Mouse (Mus musculus) forebrain, postnatal 0 days (tissue): Measurements from ENCODE around the gene Nckap1. TPM values are rescaled to one million over a fixed set of nuclear protein-coding genes. Genes with fewer than 3 reads are reported as not detected.

Experiments
- ATAC-seq: fragments of 200-750 bp; cut with Nextera tagmentation; 2 replicates; pipeline ENCODE4 v1.8.0; 2017; ENCODE audit warnings: mild to moderate bottlenecking, moderate library complexity
- DNase-seq: peaks from one replicate; pipeline ENCODE4 v3.0.0-alpha.2; 2015
- H3K27ac ChIP-seq: fragments of 300-500 bp; sonication (generic); 2 replicates; pipeline ENCODE4 v1.5.1; 2014; ENCODE audit warnings: low read depth, mild to moderate bottlenecking, antibody characterized with exemption, low read length, moderate library complexity, mixed read lengths
- H3K27me3 ChIP-seq: fragments of 300-500 bp; sonication (generic); 2 replicates; pipeline ENCODE4 v1.6.1; 2014; ENCODE audit warnings: mild to moderate bottlenecking, low read length, mixed read lengths; ENCODE audit not compliant: insufficient read depth
- H3K36me3 ChIP-seq: fragments of 300-500 bp; sonication (generic); 2 replicates; pipeline ENCODE4 v1.6.1; 2014; ENCODE audit warnings: mild to moderate bottlenecking, moderate library complexity; ENCODE audit not compliant: insufficient read depth
- H3K4me1 ChIP-seq: fragments of 300-500 bp; sonication (generic); 2 replicates; pipeline ENCODE4 v1.6.1; 2014; ENCODE audit warnings: antibody characterized with exemption; ENCODE audit not compliant: insufficient read depth
- H3K4me2 ChIP-seq: fragments of 300-500 bp; sonication (generic); 2 replicates; pipeline ENCODE4 v1.6.1; 2014; ENCODE audit warnings: low read depth, mild to moderate bottlenecking, moderate library complexity
- H3K4me3 ChIP-seq: fragments of 300-500 bp; sonication (generic); 2 replicates; pipeline ENCODE4 v1.5.1; 2014; ENCODE audit warnings: low read depth, low read length, mixed read lengths
- H3K9ac ChIP-seq: fragments of 300-500 bp; sonication (generic); 2 replicates; pipeline ENCODE4 v1.6.1; 2014; ENCODE audit warnings: mild to moderate bottlenecking
- H3K9me3 ChIP-seq: fragments of 300-500 bp; sonication (generic); 2 replicates; pipeline ENCODE4 v1.6.1; 2016; ENCODE audit warnings: low read length
- CTCF ChIP-seq: sonication (generic); IDR thresholded peaks from 2 replicates; pipeline ENCODE4 v1.5.1; 2016; ENCODE audit warnings: antibody characterized with exemption, control low read depth, low read depth
- WGBS: fragments of 180-500 bp; shearing (Covaris S2); extraction: QIAGEN DNeasy Blood & Tissue Kit; methylation state at CpG from one replicate; pipeline ENCODE4 v1.1.7; 2014; 5-methylcytosine and 5-hydroxymethylcytosine counted together
- polyA plus RNA-seq: library from polyadenylated mRNA; unstranded; fragments of >200 nt; fragmentation: Nextera tagmentation; extraction: Ambion mirVana; gene quantifications from 2 replicates; pipeline ENCODE4 v1.2.1, GENCODE M21; 2015
- total RNA-seq: library from RNA; depleted of rRNA; stranded (reverse); fragments of >200 nt; gene quantifications from 2 replicates; pipeline ENCODE4 v1.2.3, GENCODE M21; 2014

Nckap1 gene
- total and polyA plus RNA-seq, 2 experiments from 2014 or later, result 90.0 to 178 TPM

- DNase-seq (no peak), ATAC-seq (no peak)
- Histone ChIP-seq H3K36me3 (no peaks in the 10 kb centered on the region; the same call in 1 of the 2 replicates), H3K9ac (no peak overlapping the region), H3K27ac (no peak overlapping the region), H3K27me3 (no peaks in the 10 kb centered on the region), H3K4me3 (no peak overlapping the region), H3K9me3 (no peaks in the 10 kb centered on the region), H3K4me2 (no peak overlapping the region), H3K4me1 (no peaks in the 10 kb centered on the region)
- no peak for TF ChIP-seq CTCF
- WGBS, result 78% methylated on average over 3 of the region's 3 CpGs
These were observed 19.7 kb downstream of the Nckap1 start for GRCm38 (mm10) chr2:80561478-80561877.

- ATAC-seq (no peak), DNase-seq (no peak)
- TF ChIP-seq CTCF, result no peak
- no peaks in the 10 kb centered on the region; the same call in 1 of the 2 replicates for H3K36me3 ChIP-seq
- H3K4me1 ChIP-seq, result no peaks in the 10 kb centered on the region
- H3K4me3 ChIP-seq, result no peak overlapping the region
- H3K4me2 ChIP-seq, result no peak overlapping the region
- H3K27ac ChIP-seq, result no peak overlapping the region
- no peak overlapping the region for H3K9ac ChIP-seq
- no peaks in the 10 kb centered on the region for H3K9me3 ChIP-seq
- H3K27me3 ChIP-seq, result no peaks in the 10 kb centered on the region
- 85% methylated on average over 5 of the region's 5 CpGs for whole genome bisulfite sequencing
These were observed 20.4 kb downstream of the Nckap1 start for GRCm38 (mm10) chr2:80560773-80561172.

- Histone ChIP-seq H3K4me1 (no peaks in the 10 kb centered on the region), H3K4me3 (no peak overlapping the region), H3K4me2 (no peak overlapping the region), H3K27ac (no peak overlapping the region), H3K9me3 (no peaks in the 10 kb centered on the region), H3K27me3 (no peaks in the 10 kb centered on the region), H3K9ac (no peak overlapping the region), H3K36me3 (no peaks in the 10 kb centered on the region; the same call in 1 of the 2 replicates)
- no peak for TF ChIP-seq CTCF
- ATAC-seq (no peak), DNase-seq (no peak)
- 77% methylated on average over 5 of the region's 5 CpGs for WGBS
These were observed 21.5 kb downstream of the Nckap1 start for GRCm38 (mm10) chr2:80559655-80560054.

- no peak for ATAC-seq
- Histone ChIP-seq H3K4me1 (no peaks in the 10 kb centered on the region), H3K27me3 (no peaks in the 10 kb centered on the region), H3K36me3 (peaks cover 28% of the 10 kb centered on the region), H3K4me3 (no peak overlapping the region), H3K27ac (no peak overlapping the region), H3K9ac (no peak overlapping the region), H3K4me2 (no peak overlapping the region), H3K9me3 (no peaks in the 10 kb centered on the region)
- 88% methylated on average over 4 of the region's 4 CpGs for WGBS
- TF ChIP-seq CTCF, result no peak
- DNase-seq, result no peak
These were observed 26.7 kb downstream of the Nckap1 start for GRCm38 (mm10) chr2:80554442-80554841.

GRCm38 (mm10) chr2:80549704-80550103 is 31.5 kb downstream of the Nckap1 start:
- no peak for ATAC-seq

GRCm38 (mm10) chr2:80547901-80548300 is 33.3 kb downstream of the Nckap1 start:
- DNase-seq (no peak), ATAC-seq (no peak)
- no peaks in the 10 kb centered on the region for H3K9me3 ChIP-seq
- H3K4me3 ChIP-seq, result no peak overlapping the region
- WGBS, result 91% methylated on average over 1 of the region's 1 CpGs
- no peaks in the 10 kb centered on the region for H3K27me3 ChIP-seq
- H3K4me2 ChIP-seq, result no peak overlapping the region
- no peak overlapping the region for H3K9ac ChIP-seq
- no peak for TF ChIP-seq CTCF
- H3K36me3 ChIP-seq, result peaks cover 48% of the 10 kb centered on the region
- no peak overlapping the region for H3K27ac ChIP-seq
- H3K4me1 ChIP-seq, result no peaks in the 10 kb centered on the region

More at GRCm38 (mm10) chr2:80549704-80550103, 31.5 kb downstream of the Nckap1 start:
- DNase-seq, result no peak
- no peaks in the 10 kb centered on the region for H3K27me3 ChIP-seq
- WGBS, result 88% methylated on average over 4 of the region's 4 CpGs
- no peak overlapping the region for H3K4me3 ChIP-seq
- H3K9me3 ChIP-seq, result no peaks in the 10 kb centered on the region
- no peak overlapping the region for H3K9ac ChIP-seq
- peaks cover 41% of the 10 kb centered on the region for H3K36me3 ChIP-seq
- H3K4me2 ChIP-seq, result no peak overlapping the region
- no peak for TF ChIP-seq CTCF
- no peak overlapping the region for H3K27ac ChIP-seq
- H3K4me1 ChIP-seq, result no peaks in the 10 kb centered on the region

GRCm38 (mm10) chr2:80542801-80543200 is 38.4 kb downstream of the Nckap1 start:
- Histone ChIP-seq H3K4me2 (no peak overlapping the region), H3K36me3 (peaks cover 36% of the 10 kb centered on the region), H3K27me3 (no peaks in the 10 kb centered on the region), H3K27ac (no peak overlapping the region), H3K4me3 (no peak overlapping the region), H3K4me1 (no peaks in the 10 kb centered on the region), H3K9me3 (no peaks in the 10 kb centered on the region), H3K9ac (no peak overlapping the region)
- DNase-seq, result no peak
- 92% methylated on average over 5 of the region's 5 CpGs for WGBS
- no peak for TF ChIP-seq CTCF
- no peak for ATAC-seq

- TF ChIP-seq CTCF, result peak; percentile 29
- no peaks in the 10 kb centered on the region for H3K9me3 ChIP-seq
- WGBS, result 63% methylated on average over 3 of the region's 3 CpGs
- H3K36me3 ChIP-seq, result peaks cover 26% of the 10 kb centered on the region
- no peak overlapping the region for H3K27ac ChIP-seq
- no peak for DNase-seq
- H3K4me1 ChIP-seq, result no peaks in the 10 kb centered on the region
- H3K4me3 ChIP-seq, result no peak overlapping the region
- H3K27me3 ChIP-seq, result no peaks in the 10 kb centered on the region
- no peak overlapping the region for H3K9ac ChIP-seq
- no peak for ATAC-seq
- no peak overlapping the region for H3K4me2 ChIP-seq
These were observed 44.0 kb downstream of the Nckap1 start for GRCm38 (mm10) chr2:80537156-80537555.
